ENCODE assay signal across 12 mouse cellular contexts in the genomic region with DNA sequence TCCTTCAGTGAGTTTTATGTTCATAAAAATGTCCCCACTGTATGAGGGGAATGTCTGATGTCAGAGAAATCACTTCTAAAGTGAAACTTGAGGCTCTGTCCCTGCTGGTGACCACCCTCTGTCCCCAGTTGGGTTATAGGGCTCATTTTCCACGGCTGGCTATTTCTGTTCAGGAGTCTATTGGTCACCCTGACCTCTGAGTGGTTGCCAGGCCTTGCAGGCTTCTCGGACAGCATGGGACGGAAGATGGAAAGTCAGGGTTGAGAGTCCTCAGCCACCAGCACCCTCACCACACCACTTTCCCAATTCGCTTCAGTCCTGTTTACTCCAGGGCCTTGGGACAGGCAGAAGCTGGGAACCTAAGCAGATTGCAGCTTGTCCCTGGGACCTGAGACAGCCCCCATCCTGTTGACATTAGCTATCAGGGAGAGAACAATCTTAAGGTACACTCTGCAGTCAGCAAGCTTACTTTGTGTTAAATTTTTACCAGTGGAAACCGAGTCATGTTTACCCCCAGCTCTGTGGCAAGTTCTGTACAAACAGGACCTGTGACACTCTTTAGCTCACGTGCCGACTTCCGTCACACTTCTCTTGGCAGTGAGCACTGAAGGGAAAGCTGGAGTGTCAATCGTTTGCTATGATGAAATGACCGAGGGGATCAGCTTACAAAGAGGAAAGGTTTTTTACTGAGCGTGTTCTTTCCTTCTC. TPM values are rescaled to one million over a fixed set of nuclear protein-coding genes. Genes with fewer than 3 reads are reported as not detected.
DNase-seq lines count a peak whose midpoint lies in the region; ATAC-seq and TF ChIP-seq lines count a peak whose summit lies in the region.
"Had no signal": no experiment of that assay in that cellular context is flagged by ENCODE, and none has a peak within 500 bp of the region (broad histone marks: within the 10 kb centered on the region; RNA-seq: fewer than 3 reads in every experiment).

No protein-coding gene starts in this region.

- H3K4me1 ChIP-seq in lung, adult 2 months (ENCODE audit: control insufficient read depth, insufficient read depth, low read length): peaks cover 6% of the 10 kb centered on the region
- peaks cover 6% of the 10 kb centered on the region for H3K4me1 ChIP-seq in stomach, embryonic 14.5 days (ENCODE audit: control insufficient read depth, insufficient read depth, low read length)

- TF ChIP-seq CTCF in lung, adult 2 months (IDR thresholded peaks at IDR 0.05; ENCODE audit: insufficient read depth, low read length): no peak

- H3K27me3 ChIP-seq in stomach, embryonic 14.5 days (ENCODE audit: control insufficient read depth, insufficient read depth, low read length): no peaks in the 10 kb centered on the region
- H3K27me3 ChIP-seq: heart, embryonic 13.5 days had no signal

- peak overlapping the region; percentile 52; the same call in 1 of the 2 replicates for H3K27ac ChIP-seq in stomach, embryonic 14.5 days (ENCODE audit: low read length)
- H3K27ac ChIP-seq: heart, embryonic 13.5 days had no signal

- peak; percentile 57 for DNase-seq in gastrocnemius, adult 18-20 months (ENCODE audit: low spot score)
- no peak for DNase-seq in gastrocnemius, postnatal 4 days (ENCODE audit: low spot score in 2 of 2)
- DNase-seq in liver: peak; percentile 38
- DNase-seq in lung, adult 2 months: peak; percentile 32
- DNase-seq in urinary bladder, postnatal 4 days (ENCODE audit: low spot score in 2 of 2): no peak
- DNase-seq in cerebellum, postnatal 14 days: no peak
- DNase-seq in heart, adult 9 months (ENCODE audit: low spot score in 2 of 2): no peak
- DNase-seq: cerebellum, postnatal 36 days; midbrain, embryonic 14.5 days; right cerebral cortex, postnatal 25 days had no signal

- H3K36me3 ChIP-seq in stomach, embryonic 14.5 days (ENCODE audit: control insufficient read depth, insufficient read depth, low read length): no peaks in the 10 kb centered on the region
- H3K36me3 ChIP-seq: heart, embryonic 13.5 days had no signal

- no peak overlapping the region for H3K4me3 ChIP-seq in lung, adult 2 months (replicated peaks; ENCODE audit: extremely low read depth, low read depth, low read length)
- no peak overlapping the region for H3K4me3 ChIP-seq in stomach, embryonic 14.5 days (ENCODE audit: low read depth, low read length)
- H3K4me3 ChIP-seq: heart, embryonic 13.5 days had no signal

- 53% methylated on average over 11 of the region's 11 CpGs for WGBS in lung, adult 2 months
- 65% methylated on average over 11 of the region's 11 CpGs for WGBS in stomach, embryonic 14.5 days

- no peak overlapping the region for H3K9ac ChIP-seq in stomach, embryonic 14.5 days (replicated peaks; ENCODE audit: low read depth, low read length)
- H3K9ac ChIP-seq: heart, embryonic 13.5 days had no signal

- ATAC-seq in stomach, embryonic 14.5 days (ENCODE audit: insufficient number of reproducible peaks, insufficient read depth, low FRiP score, low read depth): peak; percentile 84

- H3K4me2 ChIP-seq in stomach, embryonic 14.5 days (replicated peaks; ENCODE audit: low read depth, low read length): no peak overlapping the region
- H3K4me2 ChIP-seq: heart, embryonic 13.5 days had no signal

- no peak for TF ChIP-seq POLR2A in lung, adult 2 months (IDR thresholded peaks at IDR 0.05; ENCODE audit: borderline replicate concordance, extremely low read depth, low read depth, low read length)

- H3K9me3 ChIP-seq in stomach, embryonic 14.5 days (ENCODE audit: control insufficient read depth, low read depth, low read length): no peaks in the 10 kb centered on the region
- H3K9me3 ChIP-seq: heart, embryonic 13.5 days had no signal

RNA-seq across cellular contexts. Expression of gene Irf2bp2, which starts 15.9 kb away (rescaled TPM):
- total RNA-seq in gastrocnemius, adult 18-20 months (2021): 10 to 100 TPM; 33.8 to 49.6 TPM
- 10 to 100 TPM; 71.8 to 76.1 TPM for total RNA-seq in gastrocnemius, postnatal 4 days (2021)
- polyA plus RNA-seq in lung, adult 2 months (2012; rRNA removed): 81.2 and 127 TPM in 2 replicates
- 9.7 and 10.0 TPM in 2 replicates for polyA plus RNA-seq in stomach, embryonic 14.5 days (2014; fragmentation: Nextera tagmentation; extraction: Ambion mirVana)

Comparison
In these comparisons a context has a peak if more than half of its experiments do, and no peak if none do; other contexts are left out.
1. DNase-seq: peak in gastrocnemius, adult 18-20 months (single experiment), liver (single experiment) and lung, adult 2 months (single experiment); none in gastrocnemius, postnatal 4 days (0 of 2), urinary bladder, postnatal 4 days (0 of 2), cerebellum, postnatal 14 days (0 of 2) and heart, adult 9 months (0 of 2).